Mouse (Mus musculus) mammary gland, adult 2 months (tissue): ENCODE data around the gene Klf7. TPM values are rescaled to one million over a fixed set of nuclear protein-coding genes. Genes with fewer than 3 reads are reported as not detected.

ENCODE experiments used
- polyA plus RNA-seq: library from polyadenylated mRNA; depleted of rRNA; stranded (reverse); fragments of >200 nt; gene quantifications from 2 replicates; pipeline ENCODE4 v1.2.3, GENCODE M21; 2012; ENCODE audit warnings: low replicate concordance; rRNA removed

Gene Klf7
- polyA plus RNA-seq: 5.4 and 8.0 TPM in 2 replicates

GRCm38 (mm10) chr1:64121559-64122465 lies at the start of gene Klf7:
Klf7 (minus strand) TSS chr1:64122282.

